Mouse (Mus musculus): Measurements from ENCODE around the gene Pld2.

The Pld2 gene

DNA sequence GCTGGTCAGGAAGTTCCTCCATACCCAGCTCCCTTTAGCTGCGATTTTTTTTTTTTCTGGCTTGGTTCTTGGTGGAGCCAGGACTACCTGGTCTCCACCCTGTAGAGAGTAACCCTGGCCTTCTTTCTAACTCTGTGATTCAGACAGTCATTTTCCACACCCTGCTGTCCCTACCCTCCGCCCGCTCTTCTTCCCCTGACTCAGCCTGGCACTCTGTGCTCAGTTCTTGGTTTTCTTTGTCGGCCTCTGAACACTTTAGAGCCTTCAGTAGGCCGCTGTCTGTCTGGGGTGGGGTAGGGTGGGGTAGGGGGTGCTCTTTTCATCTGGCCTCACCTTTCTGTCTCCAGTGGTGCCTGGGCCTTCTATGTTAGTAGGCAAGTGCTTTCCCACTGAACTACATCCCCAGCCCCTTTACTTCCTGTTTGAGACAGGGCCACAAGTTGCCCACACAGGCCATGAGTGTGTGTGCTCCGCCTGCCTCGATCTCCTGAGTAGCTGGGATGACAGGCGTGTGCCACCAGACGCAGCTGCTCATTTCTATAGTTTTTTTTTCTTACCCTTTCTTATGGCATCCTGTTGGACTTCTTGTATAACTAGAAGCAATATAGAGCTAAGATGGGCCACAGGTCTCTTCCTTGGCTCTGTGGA lies 40.0 kb downstream of the Pld2 start:
- DNase-seq: no peak

DNA sequence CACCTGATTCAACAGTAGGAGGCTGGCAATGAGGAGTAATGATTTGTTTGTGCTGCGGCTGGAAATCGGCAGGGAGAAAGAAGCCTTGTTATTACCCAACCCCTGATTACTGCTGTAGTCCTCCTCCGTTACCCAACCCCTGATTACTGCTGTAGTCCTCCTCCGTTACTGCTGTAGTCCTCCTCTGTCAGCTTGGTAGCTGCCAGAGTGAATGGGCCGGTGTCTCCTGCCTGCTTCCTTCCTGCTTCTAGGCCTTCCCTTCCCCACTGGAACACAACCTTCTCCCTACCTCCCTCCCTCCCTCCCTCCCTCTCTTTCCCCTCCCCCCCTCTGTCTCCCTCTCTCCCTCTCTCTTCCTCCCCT lies 40.5 kb downstream of the Pld2 start:
- DNase-seq: no peak

DNA sequence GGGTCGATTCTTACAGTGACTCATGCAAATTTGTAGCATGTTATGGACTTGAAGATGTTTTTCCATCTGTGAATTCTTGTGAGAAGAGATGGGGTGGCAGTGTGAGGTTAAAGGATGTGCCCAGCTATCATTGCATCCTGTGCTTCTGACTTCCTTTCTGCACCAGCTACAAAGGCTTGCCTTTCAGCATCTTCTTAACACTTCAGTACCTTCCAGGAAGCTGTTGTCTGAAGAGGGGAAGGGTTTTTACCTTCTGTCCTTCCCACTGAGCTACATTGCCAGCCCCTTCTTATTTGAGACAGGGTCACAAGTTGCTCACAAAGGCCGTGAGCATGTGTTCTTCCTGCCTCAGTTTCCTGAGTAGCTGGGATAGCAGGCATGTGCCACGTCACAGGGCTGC lies 41.1 kb downstream of the Pld2 start:
- no peak for DNase-seq

DNA sequence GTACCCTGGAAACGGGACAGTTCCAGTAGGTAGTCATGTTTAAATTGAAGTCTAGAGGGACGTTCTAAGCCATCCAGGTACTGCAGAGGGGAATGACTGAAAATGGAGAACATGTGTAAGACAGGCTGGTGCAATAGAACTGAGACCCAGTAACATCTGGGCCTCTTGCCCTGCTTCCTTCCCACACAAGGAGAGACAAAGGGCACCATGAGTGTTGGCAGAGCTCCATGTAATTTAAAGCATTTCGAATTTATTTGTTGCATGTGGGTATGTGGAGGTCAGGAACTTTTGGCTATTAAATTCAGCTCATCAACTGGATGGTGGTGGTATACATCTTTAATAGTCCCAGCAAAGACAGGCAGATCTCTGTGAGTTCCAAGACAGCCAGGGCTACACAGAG lies 42.3 kb downstream of the Pld2 start:
- DNase-seq: no peak

DNA sequence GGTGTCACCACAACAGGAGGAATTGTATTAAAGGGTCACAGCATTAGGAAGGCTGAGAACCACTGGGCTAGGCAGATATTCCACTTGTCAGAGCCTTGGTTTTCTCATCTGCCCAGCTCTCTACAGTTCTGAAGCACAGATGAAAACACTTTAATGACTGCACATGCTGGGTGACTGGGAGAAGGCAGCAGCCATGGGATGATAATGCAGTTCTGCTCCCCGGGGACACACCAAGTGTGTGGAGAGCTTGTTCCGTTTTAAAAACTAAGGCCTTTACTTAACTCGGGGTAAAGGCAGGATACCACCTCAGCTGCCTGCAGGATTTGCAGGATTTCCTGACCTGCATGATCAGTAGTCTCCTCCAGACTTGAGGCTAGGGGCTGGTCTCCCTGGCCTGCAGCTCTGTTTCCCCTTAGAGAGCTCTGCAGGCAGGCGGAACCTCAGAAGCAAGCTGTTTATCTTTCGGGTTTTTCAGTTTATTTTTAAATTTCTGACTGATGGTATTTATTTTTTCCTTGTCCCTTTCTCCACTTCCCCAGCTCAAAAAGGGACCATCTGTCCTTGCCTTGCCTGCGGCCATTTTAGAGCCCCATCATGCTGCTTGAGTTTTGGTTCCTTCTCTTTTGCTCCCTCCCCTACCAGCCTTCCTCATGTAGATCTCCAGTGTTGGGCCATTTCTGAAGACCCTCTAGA lies 43.3 kb downstream of the Pld2 start:
- no peak for DNase-seq

DNA sequence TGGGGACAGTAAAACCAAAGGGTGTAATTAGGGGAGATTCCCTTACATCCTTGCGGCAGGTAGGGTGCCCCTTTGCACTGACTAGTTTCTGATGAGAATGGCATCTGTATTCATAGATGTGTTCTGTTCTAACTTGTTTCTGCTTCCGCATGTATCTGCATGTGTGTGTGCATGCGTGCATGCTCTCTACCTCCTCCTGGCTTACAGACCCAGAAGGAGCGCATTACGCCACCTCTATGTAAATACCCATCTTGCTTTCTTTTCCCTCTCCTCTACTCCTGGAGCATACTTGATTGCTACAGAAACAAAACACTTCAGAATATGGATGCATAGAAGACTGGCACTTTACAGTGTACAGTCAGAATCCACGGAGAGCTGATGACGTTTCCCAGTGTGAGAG lies 43.9 kb downstream of the Pld2 start:
- DNase-seq: no peak

DNA sequence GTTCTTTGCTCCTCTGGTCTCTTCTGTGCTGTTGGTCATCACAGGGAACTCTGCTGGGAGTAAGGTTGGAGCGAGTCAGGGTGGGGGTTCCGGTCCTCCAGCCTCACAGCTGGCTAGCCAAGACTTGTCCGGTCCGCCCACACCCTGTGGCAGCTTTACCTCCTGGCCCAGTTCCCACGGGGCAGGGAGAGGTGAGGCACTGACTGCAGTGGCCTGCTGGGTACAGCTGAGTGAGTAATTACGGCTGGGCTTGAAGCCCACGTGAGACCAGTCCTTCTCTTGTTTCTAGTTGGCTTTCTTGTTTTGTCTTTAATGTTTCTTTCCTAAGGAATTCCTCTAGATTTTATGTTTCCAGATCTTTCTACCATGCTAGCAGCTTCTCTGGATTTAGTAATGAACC lies 45.6 kb downstream of the Pld2 start:
- DNase-seq: peak; percentile 86 to 88

DNA sequence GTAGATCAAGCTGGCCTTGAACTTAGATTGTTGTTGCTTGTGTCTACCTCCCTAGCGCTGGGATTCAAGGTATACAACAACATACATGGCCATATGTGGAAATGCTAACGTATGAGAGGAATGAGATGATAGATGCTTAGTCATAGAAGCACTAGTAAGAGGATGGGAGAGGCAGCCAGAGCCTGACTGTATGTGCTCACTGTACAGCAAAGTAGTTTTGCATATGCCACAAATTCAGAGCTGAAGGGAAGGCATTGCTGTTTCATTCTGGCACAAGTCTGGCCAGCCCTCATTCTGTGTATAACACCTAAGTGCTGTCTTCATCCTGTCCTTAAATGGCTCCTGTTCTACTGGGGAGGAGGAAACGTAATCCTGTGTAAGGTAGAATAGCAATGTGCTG lies 46.4 kb downstream of the Pld2 start:
- DNase-seq: no peak

DNA sequence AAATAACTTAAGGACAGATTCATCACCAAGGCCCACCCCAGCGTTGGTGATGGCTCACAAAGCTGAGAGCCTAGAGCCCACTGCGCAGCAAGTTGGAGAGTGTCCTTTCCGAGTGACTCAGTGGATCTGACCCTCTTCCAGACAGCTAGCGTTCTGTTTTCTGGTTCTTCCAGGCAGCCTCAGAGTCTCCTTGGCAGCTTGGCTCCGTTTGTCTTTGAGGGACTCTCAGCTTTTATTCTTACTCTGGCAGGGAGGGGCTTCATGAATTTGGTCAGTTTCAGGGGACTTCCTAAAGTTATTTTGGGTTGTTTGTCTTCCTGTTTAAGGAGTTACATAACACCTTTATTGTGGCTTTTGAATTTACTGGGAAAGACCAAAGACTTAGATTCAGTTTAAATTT lies 47.1 kb downstream of the Pld2 start:
- no peak for DNase-seq

DNA sequence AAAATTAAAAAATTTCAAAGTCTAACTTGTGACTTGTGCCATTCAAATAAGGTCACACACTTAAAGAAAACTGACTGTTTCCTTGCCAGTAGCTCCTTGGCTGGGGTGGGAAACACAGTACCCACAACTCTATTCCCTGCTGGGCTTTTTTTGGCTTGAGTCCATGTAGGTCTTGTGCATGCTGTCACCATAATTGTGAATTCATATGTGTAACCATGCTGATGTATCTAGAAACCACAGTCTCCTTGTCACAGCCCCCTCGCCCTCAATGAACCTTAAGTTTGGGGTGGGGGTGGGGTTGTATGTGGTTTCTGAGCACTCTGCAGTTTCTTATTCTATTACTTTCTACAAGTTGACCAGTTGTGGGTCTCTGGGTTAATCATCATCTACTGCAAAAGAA lies 51.9 kb downstream of the Pld2 start:
- DNase-seq: peak in 1 of 2 experiments; percentile 17

DNA sequence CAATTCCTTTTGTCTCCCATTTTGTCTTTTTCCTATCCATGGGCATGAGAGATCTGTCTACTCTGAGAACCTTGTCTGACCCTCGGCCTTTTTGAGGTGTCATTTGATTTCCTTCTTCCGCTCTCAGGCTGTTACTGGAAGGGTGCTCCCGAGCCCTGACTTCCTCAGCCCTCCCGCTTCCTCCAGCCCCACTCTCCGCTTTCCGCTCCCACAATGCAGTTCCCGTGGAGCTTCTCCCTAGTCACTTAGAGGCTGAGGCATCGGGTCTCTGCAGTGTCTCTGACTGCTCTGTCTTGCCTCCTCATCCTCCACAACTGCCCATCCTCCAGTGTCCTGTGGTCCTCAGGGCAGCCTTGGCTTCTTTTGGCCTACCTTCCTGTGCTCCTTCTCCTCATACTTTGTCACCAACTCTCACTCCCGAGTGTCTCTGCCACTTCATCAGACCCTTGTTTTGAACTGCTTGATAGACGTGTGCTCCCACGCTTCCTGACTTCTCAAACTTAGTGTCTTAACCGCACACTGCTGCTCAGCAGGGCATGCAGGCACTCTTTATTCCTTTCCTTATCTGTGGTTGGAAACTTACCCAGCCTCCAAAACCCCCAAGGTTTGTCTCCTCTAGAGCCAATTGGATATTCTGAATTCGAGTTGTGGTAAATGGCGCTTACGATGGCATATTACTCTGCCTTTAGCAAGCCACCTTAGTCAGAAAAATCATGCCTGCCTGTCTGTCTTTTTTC lies 54.6 kb downstream of the Pld2 start:
- peak; percentile 61 to 63 for DNase-seq

DNA sequence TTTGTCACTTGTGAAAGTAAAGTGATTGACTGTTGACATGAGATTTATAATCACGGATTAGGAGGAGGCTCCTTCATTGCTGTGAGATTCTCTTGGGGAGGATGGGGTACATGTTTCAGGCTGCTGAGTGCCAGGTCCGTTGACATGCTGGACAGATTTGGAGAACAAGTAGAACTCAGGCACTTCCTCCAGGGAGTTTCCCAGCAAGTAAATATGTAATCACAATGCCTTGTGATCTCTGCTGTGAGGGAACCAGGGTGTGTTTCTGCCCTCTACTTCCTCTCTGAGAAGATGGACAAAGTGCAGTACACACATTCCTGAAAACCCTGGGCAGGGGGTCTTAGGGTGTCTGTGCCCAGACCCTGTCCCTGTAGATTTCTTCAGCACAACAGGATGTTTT lies 55.8 kb downstream of the Pld2 start:
- peak; percentile 40 to 58 for DNase-seq

DNA sequence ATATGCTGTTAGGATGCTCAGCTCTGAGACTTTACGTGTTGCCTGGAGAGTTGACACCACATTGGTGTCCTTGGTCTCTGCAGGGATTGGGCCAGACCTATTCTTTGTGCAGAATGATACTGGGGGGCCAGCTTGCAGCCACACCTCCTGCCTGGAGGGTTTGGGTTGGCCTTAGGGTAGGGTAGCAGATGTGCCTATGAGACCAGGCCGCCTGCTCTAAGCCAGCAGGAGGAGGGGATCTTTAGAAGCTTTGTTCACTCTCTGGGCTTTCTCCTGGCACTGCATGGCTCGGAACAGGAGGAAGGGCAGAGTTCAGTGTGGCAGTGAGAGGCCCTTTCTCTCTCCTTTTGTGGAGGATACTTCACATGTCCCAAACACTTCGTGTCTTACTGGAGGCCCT lies 56.2 kb downstream of the Pld2 start:
- DNase-seq: peak; percentile 32 to 51

DNA sequence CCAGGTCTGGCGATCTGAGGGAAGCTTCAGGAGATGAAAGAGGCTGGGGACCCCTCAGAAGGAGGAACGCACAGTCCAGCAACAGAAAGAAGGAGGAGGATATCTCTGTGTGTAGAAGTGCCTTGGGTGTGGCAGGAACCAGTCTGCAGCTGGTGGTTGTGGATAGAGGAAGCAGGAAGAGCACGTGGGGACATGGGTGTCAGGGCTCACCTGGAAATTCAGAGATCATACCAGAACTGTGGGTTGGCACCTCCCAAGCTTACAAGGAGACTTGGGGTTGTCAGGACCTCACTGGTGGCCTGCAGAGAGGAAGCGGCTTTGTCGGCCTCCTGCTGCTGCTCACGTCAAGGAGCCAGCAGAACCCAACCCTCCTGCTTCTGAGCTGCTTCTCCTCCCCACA lies 57.4 kb downstream of the Pld2 start:
- DNase-seq: no peak

DNA sequence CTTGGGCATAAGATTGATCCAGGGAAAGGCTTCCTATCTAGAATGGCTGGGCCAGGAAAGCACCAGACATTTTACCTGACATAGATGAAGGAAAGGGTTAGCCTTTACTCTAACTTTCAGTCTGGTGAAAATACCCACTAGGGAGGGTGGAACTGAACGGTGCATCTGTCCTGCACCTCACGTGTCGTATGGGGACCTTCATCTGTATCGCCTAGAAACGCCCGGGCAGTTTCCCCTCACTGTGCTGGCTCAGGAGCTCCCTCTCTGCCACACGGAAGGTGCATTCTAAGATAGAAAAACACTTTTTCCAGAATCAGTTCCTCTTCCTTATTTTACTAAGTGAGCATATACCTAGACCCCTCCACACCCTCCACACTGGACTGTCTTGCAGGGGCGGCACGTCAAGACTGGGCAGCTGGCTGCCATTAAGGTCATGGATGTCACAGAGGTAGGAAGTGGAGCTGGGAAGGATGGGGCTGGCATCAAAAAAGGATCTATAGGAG lies 58.6 kb downstream of the Pld2 start:
- DNase-seq: no peak

DNA sequence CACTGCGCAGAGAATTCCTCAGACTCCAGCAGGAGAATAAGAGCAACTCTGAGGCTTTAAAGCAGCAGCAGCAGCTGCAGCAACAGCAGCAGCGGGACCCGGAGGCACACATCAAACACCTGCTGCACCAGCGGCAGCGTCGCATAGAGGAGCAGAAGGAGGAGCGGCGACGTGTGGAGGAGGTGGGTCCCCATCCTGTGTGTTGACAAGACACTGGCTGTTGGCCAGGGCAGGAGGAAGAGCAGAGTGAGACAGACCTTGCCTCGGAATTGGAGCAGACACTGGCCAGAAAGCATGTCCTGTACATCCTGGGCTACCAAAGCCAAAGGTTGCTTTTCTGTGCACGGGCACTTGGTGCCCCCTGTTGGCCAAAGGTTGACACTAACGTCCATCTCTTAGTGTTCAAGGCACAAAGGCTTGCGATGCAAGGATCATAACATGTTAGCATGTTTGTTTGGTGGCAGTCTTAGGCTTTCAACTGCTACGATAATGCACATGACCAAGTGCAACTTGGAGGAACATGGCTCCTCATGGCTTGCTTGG lies 65.2 kb downstream of the Pld2 start:
- DNase-seq: peak; percentile 83 to 91

DNA sequence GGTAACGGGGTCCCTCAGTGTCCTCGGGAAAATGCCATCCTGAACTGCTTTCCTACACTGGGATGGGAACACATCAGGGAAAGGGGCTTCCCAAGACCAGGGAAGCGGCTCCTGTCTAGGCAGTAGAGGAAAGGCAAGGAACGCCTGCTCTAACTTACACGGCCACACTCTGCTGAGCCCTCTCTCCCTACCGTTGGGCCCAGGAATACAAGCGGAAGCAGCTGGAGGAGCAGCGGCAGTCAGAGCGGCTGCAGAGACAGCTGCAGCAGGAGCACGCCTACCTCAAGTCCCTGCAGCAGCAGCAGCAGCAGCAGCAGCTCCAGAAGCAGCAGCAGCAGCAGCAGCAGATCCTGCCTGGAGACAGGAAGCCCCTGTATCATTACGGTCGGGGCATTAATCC lies 66.9 kb downstream of the Pld2 start:
- no peak for DNase-seq

DNA sequence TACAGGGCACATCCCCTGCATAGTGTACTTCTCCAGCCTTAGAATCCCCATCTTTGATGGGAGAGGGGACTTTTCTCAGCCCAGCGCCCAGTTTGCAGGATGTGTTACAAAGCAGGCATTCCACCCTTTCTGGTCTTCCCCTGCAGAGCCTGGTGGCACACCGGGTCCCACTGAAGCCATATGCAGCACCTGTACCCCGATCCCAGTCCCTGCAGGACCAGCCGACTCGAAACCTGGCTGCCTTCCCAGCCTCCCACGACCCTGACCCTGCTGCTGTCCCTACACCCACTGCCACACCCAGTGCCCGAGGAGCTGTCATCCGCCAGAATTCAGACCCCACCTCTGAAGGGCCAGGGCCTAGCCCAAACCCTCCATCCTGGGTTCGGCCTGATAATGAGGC lies 67.7 kb downstream of the Pld2 start:
- no peak for DNase-seq

All from kidney, postnatal 36 days (tissue).